Mouse (Mus musculus) midbrain, postnatal 0 days (tissue): Measurements from ENCODE around the gene Slfn8. TPM values are rescaled to one million over a fixed set of nuclear protein-coding genes. Genes with fewer than 3 reads are reported as not detected.
A peak's percentile ranks its signal among the peaks of the same experiment; 100 is the strongest.
"Not testable (repeated sequence)": the region's sequence is repeated elsewhere in the genome, so short reads cannot be mapped to it uniquely, and the experiment has no call there.

Source experiments
- ATAC-seq: fragments of 200-750 bp; cut with Nextera tagmentation; 2 replicates; pipeline ENCODE4 v1.8.0; 2017; ENCODE audit warnings: moderate number of reproducible peaks, mild to moderate bottlenecking, moderate TSS enrichment, moderate library complexity; ENCODE audit not compliant: low FRiP score
- DNase-seq: peaks from one replicate; pipeline ENCODE4 v3.0.0-alpha.2; 2015; ENCODE audit warnings: low spot score
- H3K27ac ChIP-seq: fragments of 300-500 bp; sonication (generic); 2 replicates; pipeline ENCODE4 v1.5.1; 2014; ENCODE audit warnings: low read depth, mild to moderate bottlenecking, low read length, mixed read lengths
- H3K27me3 ChIP-seq: fragments of 300-500 bp; sonication (generic); 2 replicates; pipeline ENCODE4 v1.6.1; 2014; ENCODE audit warnings: low read length, control low read depth, mixed read lengths; ENCODE audit not compliant: insufficient read depth
- H3K36me3 ChIP-seq: fragments of 300-500 bp; sonication (generic); 2 replicates; pipeline ENCODE4 v1.6.1; 2014; ENCODE audit warnings: low read length, control low read depth, mixed read lengths; ENCODE audit not compliant: insufficient read depth
- H3K4me1 ChIP-seq: fragments of 300-500 bp; sonication (generic); 2 replicates; pipeline ENCODE4 v1.6.1; 2014; ENCODE audit warnings: mild to moderate bottlenecking, control low read depth, antibody characterized with exemption, low read length, mixed read lengths; ENCODE audit not compliant: insufficient read depth
- H3K4me2 ChIP-seq: fragments of 300-500 bp; sonication (generic); 2 replicates; pipeline ENCODE4 v1.6.1; 2014; ENCODE audit warnings: low read depth, mild to moderate bottlenecking, low read length, mixed read lengths; ENCODE audit not compliant: poor library complexity, severe bottlenecking
- H3K4me3 ChIP-seq: fragments of 300-500 bp; sonication (generic); 2 replicates; pipeline ENCODE4 v1.5.1; 2014; ENCODE audit warnings: low read depth, mild to moderate bottlenecking, low read length, moderate library complexity
- H3K9ac ChIP-seq: fragments of 300-500 bp; sonication (generic); replicated peaks from 2 replicates; pipeline ENCODE4 v1.6.1; 2014; ENCODE audit warnings: mild to moderate bottlenecking, low read length, moderate library complexity, mixed read lengths; ENCODE audit not compliant: poor library complexity, severe bottlenecking
- H3K9me3 ChIP-seq: fragments of 300-500 bp; sonication (generic); 2 replicates; pipeline ENCODE4 v1.6.1; 2016; ENCODE audit warnings: low read length, control low read depth
- CTCF ChIP-seq: IDR thresholded peaks from 2 replicates; pipeline ENCODE4 v1.5.1; 2016; ENCODE audit warnings: antibody characterized with exemption, mild to moderate bottlenecking
- WGBS: fragments of 180-500 bp; shearing (Covaris S2); extraction: QIAGEN DNeasy Blood & Tissue Kit; methylation state at CpG from one replicate; pipeline ENCODE4 v1.1.7; 2014; 5-methylcytosine and 5-hydroxymethylcytosine counted together
- polyA plus RNA-seq: library from polyadenylated mRNA; unstranded; fragments of >200 nt; fragmentation: Nextera tagmentation; extraction: Ambion mirVana; gene quantifications from 2 replicates; pipeline ENCODE4 v1.2.1, GENCODE M21; 2015
- total RNA-seq: library from RNA; depleted of rRNA; stranded (reverse); fragments of >200 nt; gene quantifications from 2 replicates; pipeline ENCODE4 v1.2.3, GENCODE M21; 2014

The Slfn8 gene
- total and polyA plus RNA-seq, 2 experiments from 2014 or later: 0.15 to 0.16 TPM

DNA sequence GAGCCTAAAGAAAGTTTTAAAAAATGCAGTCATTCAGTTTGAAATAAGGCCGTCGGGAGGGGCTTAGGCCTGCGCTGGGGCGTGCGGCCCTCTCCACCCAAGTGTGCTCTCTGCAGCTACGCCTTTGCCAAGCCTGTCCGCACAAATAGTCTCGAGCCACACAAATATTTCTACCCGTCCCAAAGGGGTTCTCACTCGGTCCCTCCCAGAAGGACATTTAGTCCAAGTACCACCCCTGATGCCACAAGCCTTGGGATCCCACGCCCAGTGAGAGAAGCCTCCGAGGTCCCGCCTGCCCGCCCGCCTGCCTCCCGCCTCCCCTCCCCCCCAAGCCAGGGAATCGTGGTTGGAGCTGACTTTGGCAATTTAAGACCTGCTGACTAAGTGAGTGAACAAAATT lies 37.4 kb downstream of the Slfn8 start:
- no peaks in the 10 kb centered on the region for H3K36me3 ChIP-seq
- no peak overlapping the region for H3K27ac ChIP-seq

DNA sequence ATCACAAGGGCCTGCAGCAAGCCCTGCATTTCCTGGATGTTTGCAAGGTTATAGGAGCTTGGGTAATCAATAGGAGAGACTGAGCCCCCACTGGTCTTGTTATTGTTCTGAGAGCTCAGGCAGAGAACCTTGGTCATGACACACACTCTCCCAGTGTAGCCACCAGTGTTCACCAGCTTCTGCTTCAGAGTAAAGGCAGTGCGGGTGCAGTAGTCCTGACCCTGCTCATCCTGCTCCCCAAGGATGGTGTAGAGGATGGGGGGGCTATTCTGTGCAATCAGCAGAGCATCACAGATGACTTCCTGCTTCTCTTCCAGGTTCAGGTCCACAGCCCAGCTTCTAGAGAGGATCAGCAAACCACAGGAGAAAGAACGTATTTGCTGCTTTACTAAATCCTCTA lies 38.2 kb downstream of the Slfn8 start:
- H3K9ac ChIP-seq, H3K9me3 ChIP-seq, DNase-seq, H3K4me2 ChIP-seq, H3K4me1 ChIP-seq, H3K36me3 ChIP-seq, H3K4me3 ChIP-seq, H3K27me3 ChIP-seq, ATAC-seq, H3K27ac ChIP-seq: not testable (repeated sequence)
- WGBS: 85% methylated on average over 2 of the region's 2 CpGs

More for the DNA sequence above, 37.4 kb downstream of the Slfn8 start:
- Histone ChIP-seq H3K4me2 (no peak overlapping the region), H3K4me1 (no peaks in the 10 kb centered on the region), H3K9ac (no peak overlapping the region), H3K27me3 (no peaks in the 10 kb centered on the region), H3K4me3 (no peak overlapping the region), H3K9me3 (no peaks in the 10 kb centered on the region)
- DNase-seq: no peak
- TF ChIP-seq CTCF: no peak
- 81% methylated on average over 17 of the region's 17 CpGs for WGBS
- ATAC-seq: no peak

DNA sequence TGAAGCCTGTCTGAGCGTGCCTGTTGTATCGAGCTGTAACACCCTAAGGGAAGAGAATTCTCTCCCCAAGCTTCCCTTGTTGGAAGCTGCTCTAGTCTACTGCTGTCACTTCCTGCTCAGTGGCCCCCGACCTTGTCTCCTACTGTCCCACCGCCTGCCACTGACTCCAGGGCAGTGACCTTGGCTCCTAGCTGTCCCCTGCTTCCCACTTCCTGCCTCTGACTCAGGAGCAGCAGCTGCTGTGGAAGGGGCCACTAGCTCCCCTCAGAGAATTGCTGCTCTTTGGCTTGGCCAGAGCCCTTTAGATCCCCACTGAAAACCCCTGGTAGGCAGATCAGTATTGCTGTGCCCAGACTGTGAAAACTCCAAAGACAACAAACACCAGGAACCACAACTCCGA lies 46.7 kb downstream of the Slfn8 start:
- no peaks in the 10 kb centered on the region for H3K36me3 ChIP-seq
- WGBS: 65% methylated on average over 5 of the region's 5 CpGs

DNA sequence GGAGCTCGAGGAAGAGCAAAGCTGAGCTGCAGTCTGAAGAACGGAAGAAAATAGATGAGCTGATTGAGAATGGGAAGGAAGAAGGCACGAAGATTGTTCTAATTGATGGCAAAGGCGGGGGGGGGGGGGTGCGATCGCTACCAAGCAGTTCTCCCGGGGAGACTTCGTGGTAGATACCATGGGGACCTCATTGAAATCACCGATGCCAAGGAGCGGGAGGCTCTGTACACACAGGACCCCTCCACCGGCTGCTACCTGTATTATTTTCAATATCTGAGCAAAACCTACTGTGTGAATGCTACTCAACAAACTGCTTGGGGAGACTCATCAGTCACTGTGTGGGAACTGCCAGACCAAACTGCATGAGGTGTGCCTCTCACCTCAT lies 49.0 kb downstream of the Slfn8 start:
- Histone ChIP-seq H3K9me3 (no peaks in the 10 kb centered on the region), H3K27ac (peak overlapping the region; percentile 38; the same call in 1 of the 2 replicates), H3K27me3 (no peaks in the 10 kb centered on the region), H3K4me3 (no peak overlapping the region; the same call in 1 of the 2 replicates), H3K36me3 (no peaks in the 10 kb centered on the region), H3K4me2 (peak overlapping the region; percentile 46), H3K9ac (no peak overlapping the region), H3K4me1 (no peaks in the 10 kb centered on the region)
- DNase-seq (no peak), ATAC-seq (no peak)
- no peak for TF ChIP-seq CTCF
- WGBS: 59% methylated on average over 11 of the region's 11 CpGs

More for the DNA sequence above, 46.7 kb downstream of the Slfn8 start:
- Histone ChIP-seq H3K4me2 (no peak overlapping the region), H3K27ac (no peak overlapping the region), H3K27me3 (no peaks in the 10 kb centered on the region), H3K9me3 (no peaks in the 10 kb centered on the region), H3K4me1 (no peaks in the 10 kb centered on the region), H3K9ac (no peak overlapping the region), H3K4me3 (no peak overlapping the region)
- no peak for TF ChIP-seq CTCF
- ATAC-seq (no peak), DNase-seq (no peak)

DNA sequence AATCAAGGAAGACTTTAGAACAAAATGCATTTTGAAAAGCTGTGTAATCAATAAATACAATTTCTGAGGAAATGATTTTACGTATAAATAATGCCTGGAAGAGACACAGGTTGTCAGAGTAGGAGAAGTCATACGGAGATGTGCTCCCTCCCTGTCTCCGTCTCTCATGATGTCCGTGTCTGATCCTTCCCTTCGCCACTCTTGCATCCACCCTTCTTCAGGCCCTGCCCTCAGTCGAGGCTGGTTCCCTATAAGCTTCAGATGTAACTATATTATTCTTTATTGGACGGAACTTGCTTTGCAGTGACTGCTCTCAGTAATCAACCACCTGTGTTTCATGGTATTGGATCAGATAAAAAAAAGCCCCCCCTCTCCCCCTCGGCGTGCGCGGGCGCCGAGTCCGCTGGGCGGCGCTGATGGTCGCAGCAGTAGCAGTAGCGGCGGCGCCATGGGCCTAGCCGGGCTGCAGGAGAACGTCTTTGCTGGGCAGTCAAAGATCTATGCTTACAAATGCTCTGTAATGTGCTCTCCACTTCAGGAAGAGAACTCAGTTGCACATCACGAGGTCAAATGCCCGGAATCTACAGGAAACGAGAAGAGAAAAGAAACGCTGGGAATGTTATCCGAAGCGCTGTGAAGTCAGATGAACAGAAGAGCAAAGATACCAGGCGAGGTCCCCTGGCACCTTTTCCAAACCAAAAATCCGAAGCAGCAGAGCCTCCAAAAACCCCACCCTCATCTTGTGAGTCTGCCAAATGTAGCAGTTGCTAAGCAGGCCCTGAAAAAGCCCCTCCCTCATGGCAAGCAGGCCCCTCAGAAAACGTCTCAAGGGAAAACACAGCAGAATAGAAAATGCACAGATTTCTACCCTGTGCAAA lies 49.7 kb downstream of the Slfn8 start:
- Histone ChIP-seq H3K9me3 (no peaks in the 10 kb centered on the region), H3K4me3 (peak overlapping the region; percentile 13; the same call in 1 of the 2 replicates), H3K4me2 (peak overlapping the region; percentile 46), H3K4me1 (no peaks in the 10 kb centered on the region), H3K36me3 (no peaks in the 10 kb centered on the region), H3K27ac (peak overlapping the region; percentile 38; the same call in 1 of the 2 replicates), H3K9ac (no peak overlapping the region), H3K27me3 (no peaks in the 10 kb centered on the region)
- DNase-seq (peak; percentile 77), ATAC-seq (peak; percentile 58; the same call in 1 of the 2 replicates)
- TF ChIP-seq CTCF: peak; percentile 77
- 7% methylated on average over 31 of the region's 31 CpGs for WGBS

DNA sequence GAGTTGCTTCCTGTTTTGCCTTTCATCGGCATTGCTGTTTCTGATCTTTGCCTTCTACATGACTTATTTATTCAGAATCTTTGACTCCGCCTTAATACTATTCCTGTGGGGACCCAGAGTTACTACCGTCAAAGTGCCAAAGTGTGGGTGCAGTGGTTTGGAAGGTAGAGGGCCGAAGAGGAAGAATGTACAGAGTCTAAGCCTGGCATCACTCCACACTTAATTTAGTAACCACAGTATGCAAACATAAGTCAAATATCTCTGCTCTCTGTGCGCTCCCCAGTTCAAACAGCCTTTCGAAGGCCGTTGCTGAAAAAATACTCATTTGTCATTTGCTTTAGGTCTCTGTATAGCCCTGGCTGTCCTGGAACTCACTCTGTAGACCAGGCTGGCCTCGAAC lies 58.4 kb downstream of the Slfn8 start:
- ATAC-seq (no peak), DNase-seq (no peak)
- Histone ChIP-seq H3K27ac (no peak overlapping the region), H3K27me3 (no peaks in the 10 kb centered on the region), H3K4me2 (no peak overlapping the region), H3K9ac (no peak overlapping the region), H3K9me3 (no peaks in the 10 kb centered on the region), H3K4me1 (no peaks in the 10 kb centered on the region), H3K4me3 (no peak overlapping the region), H3K36me3 (no peaks in the 10 kb centered on the region)
- WGBS: 89% methylated on average over 8 of the region's 8 CpGs
- no peak for TF ChIP-seq CTCF
